Mouse (Mus musculus) heart, adult 2 months (tissue): ENCODE data around the gene Nsun3.

ENCODE experiments used
- CTCF ChIP-seq: fragments of 200-600 bp; IDR thresholded peaks from 2 replicates; pipeline ENCODE4 v1.8.1; 2022; ENCODE audit warnings: antibody characterized with exemption, mild to moderate bottlenecking, moderate library complexity
- EP300 ChIP-seq: fragments of 200-500 bp; IDR thresholded peaks from 2 replicates; pipeline ENCODE4 v1.6.1; 2011; ENCODE audit warnings: low read depth, low read length, control low read depth; ENCODE audit not compliant: insufficient read depth
- POLR2A ChIP-seq: fragments of 200-500 bp; IDR thresholded peaks from 2 replicates; pipeline ENCODE4 v1.6.1; 2011; ENCODE audit warnings: mild to moderate bottlenecking, low read depth, low read length, control low read depth; ENCODE audit not compliant: insufficient read depth

DNA sequence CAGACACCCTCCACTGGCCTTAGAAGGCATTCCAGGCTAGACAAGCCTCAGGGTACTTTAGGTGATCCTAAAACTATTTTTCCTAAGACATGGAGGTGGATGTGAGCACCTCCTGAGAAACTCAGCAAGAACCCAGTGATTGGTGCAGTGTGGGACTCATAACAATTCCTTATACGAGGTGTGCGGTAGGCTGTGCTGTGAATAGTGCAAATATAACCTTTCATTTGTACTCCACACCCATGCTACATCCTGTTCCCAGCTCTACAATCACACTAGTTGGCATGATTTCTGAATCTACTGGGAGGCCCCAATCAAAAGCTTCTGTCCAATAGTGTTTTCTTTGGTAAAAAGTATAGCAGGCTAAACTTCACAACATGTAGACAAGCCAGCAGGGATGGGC lies 45.4 kb upstream of the Nsun3 start:
- TF ChIP-seq CTCF: no peak
- TF ChIP-seq POLR2A: no peak
- no peak for TF ChIP-seq EP300
